Mouse (Mus musculus) CD4-positive, CD25-positive, alpha-beta regulatory T cell, adult 9 weeks (primary cell): ENCODE results near the gene Rnf216. TPM values are rescaled to one million over a fixed set of nuclear protein-coding genes. Genes with fewer than 3 reads are reported as not detected.

ENCODE experiments used
- polyA plus RNA-seq: library from polyadenylated mRNA; unstranded; fragments of 100-300 nt; shearing (Covaris generic); gene quantifications from one replicate; pipeline ENCODE4 v1.2.1, GENCODE M21; 2017

The Rnf216 gene
- 47.9 TPM for polyA plus RNA-seq

DNA sequence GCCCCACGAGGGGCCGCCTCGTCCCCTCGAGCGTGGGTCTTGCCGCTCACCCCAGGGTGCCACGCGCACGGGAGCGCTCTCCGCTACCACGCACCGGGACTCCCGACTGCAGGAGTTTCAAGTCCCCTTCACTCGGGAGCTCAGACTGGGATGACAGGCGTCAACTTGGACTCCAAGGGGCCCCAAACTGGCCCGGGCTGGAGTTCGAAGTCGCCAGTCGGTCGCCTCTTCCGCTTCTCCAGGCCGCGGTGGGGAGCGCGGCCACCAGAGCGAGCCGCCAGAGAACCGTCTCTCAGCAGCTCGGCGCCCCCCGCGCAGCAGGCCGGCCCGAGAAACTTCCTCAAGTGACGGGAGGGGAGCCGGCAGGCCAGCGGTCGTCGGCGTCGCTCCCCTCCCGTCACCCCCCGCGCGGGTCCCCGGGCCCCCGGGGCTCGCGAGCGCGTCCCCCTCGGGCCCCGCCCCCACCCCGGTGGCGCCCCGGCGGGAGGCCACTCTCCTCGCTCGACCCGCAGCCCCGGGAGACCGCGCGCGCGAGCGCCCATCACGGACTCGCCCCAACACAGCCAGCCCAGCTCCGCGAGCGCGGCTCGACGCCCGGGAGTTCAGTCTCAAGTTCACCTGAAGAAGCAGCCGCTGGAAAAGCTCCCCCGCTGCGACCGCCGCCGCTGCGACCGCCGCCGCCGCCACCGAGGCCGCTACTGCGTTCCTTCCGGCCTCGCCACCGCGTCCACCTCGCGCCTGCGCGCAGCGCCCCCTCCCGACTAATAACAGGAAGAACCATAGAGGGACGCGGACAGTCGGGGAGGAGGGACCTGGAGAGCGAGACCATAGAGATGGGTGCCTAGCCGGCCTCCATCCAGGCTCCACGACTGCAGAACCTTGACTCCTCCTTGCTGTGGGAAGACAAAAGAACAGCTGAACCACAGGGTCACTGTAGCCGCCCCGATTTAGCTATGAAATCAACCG lies at the start of gene Rnf216:
TSS of gene Rnf216 (minus strand) at position 714 of the 966 bp plus-strand sequence.

DNA sequence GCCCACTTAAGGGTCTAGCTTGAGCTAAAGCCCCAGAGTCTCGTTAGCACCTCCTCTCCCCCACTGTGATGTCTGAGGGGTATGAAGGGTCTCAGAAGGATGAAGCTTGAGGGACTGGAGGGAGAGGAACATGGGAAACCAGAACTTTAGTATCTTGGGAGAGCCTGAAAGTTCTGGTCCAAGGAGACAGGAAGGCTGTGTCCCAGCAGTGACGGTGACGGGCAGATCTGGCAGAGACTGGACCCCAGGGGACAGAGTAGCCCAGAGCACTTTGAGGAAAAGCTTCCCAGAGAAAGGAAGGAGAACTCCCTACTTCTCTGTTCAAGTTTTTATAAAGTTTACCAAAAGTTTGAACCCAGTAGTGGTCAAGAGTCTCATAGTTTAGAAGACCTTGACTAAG lies 34.7 kb upstream of the Rnf216 start, which contains the start of gene Olfr718-ps1:
TSS of gene Olfr718-ps1 (minus strand) at position 101 of the 400 bp plus-strand sequence.

DNA sequence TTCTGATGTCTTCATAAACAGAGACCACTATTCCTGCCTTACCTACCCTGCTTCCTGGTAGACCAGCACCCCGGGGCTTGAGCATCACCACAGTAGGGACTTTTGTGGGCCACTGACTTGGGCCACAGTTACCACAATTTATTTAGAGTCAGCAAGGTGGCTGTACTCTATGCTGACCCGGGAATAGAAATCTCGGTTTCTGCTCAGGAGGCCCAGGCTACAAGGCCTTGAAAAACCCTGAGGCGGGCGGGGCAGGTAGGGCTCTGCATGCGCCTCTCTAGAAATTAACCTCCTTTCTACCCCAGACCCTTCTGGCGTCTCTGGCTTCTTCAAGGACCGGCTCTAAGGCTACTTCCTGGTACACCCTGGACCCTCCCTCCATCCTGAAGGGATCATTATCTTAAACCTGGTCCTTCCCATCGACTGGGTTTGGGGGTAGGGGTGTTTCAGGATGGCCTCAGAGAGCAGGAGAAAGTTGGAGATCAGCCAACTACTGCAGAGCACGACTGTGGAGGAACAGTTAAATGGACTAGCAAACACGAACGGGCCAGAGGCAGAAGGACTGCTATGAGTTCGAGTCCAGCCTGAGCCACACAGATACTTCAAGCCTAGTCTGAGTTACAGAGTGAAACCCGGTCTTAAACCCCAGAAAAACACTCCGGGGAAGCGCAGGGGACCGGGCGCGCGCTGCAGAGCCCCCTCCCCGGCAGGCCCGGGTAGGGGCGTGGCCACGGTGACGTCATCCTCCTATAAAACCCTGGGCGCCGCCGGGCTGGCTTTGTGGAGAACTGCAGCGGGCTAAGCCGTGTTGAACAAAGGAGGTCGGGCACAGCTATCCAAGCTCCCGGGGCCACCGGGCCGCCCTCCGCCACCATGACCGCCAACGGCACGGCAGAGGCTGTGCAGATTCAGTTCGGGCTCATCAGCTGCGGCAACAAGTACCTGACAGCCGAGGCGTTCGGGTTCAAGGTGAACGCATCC lies 152.9 kb downstream of the Rnf216 start, which contains the start of gene Fscn1:
TSS of gene Fscn1 (plus strand) at position 768 of the 981 bp plus-strand sequence.

Other genes with a start within 250 kb of the Rnf216 start
- 3.3 TPM for gene Fbxl18, start 217.6 kb downstream of the Rnf216 start, polyA plus RNA-seq
- 5,255 TPM for gene Actb, start 206.2 kb downstream of the Rnf216 start, polyA plus RNA-seq
- gene Fscn1, start 152.7 kb downstream of the Rnf216 start, polyA plus RNA-seq, result not detected
- gene Olfr718-ps1, start 34.6 kb upstream of the Rnf216 start, polyA plus RNA-seq, result 0.10 TPM
- gene Rbak, start 67.8 kb upstream of the Rnf216 start, polyA plus RNA-seq, result 18.4 TPM
- not detected for gene Spdye4b, start 68.0 kb upstream of the Rnf216 start, polyA plus RNA-seq
- not detected for gene Spdye4a, start 113.9 kb upstream of the Rnf216 start, polyA plus RNA-seq
- 7.7 TPM for gene Zfp12, start 122.2 kb upstream of the Rnf216 start, polyA plus RNA-seq
- 0.11 TPM for gene Zfp316, start 157.0 kb upstream of the Rnf216 start, polyA plus RNA-seq
- not detected for gene Zfp853, start 180.6 kb upstream of the Rnf216 start, polyA plus RNA-seq
- gene E130309D02Rik, start 202.4 kb upstream of the Rnf216 start, polyA plus RNA-seq, result 4.3 TPM
- 118 TPM for gene Zdhhc4, start 216.3 kb upstream of the Rnf216 start, polyA plus RNA-seq
- not detected for gene Grid2ip, start 244.3 kb upstream of the Rnf216 start, polyA plus RNA-seq